Mouse (Mus musculus): ENCODE measurements around the gene Rpa3. TPM values are rescaled to one million over a fixed set of nuclear protein-coding genes. Genes with fewer than 3 reads are reported as not detected.

Gene Rpa3
- polyA plus RNA-seq (2014; fragmentation: Nextera tagmentation; extraction: Ambion mirVana): 174 and 194 TPM in 2 replicates

DNA sequence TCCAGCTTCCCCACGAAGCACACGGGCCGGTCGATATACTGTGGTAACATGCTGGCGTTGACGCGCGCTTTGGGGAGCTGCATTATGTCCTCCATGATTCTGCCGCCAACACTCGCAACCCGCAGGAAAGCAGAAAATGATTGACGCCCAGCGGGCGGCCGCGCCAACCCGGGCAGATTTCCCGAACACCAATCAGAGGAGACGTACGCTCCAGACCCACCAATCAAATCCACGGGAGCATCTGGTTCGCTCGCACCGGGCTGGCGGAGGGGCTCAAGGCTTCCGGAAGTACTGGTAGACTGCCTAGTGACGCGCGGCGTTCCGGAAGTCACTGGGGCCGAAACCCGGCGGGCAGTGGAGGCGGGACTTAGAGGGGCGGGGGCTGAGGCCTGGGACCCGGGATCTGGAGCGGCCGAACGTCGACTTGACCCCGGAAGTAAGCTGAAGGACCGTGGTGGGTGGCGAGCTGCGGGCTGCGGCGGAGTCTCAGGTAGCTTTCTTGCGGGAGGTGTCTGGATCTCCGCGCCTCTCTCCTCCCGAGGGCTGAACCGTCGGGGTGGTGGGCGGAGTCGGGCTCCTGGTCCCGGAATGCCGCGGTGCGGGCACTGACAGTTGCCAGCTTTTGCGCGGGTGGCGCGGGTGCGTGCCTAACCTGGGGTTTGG lies at the start of gene Rpa3, which contains the start of the genes Umad1 and Gm45062:
Rpa3 (minus strand) TSS at position 170 of the 663 bp plus-strand sequence.
Umad1 (plus strand) TSS at position 285 of the 663 bp plus-strand sequence.
Gm45062 (plus strand) TSS at position 447 of the 663 bp plus-strand sequence.
- H3K9ac ChIP-seq (ENCODE audit: low read length): peak within 1 kb of the TSS; percentile 77
- peak; percentile 98 for DNase-seq (ENCODE audit: low spot score)
- H3K4me1 ChIP-seq (replicated peaks; ENCODE audit: control insufficient read depth, insufficient read depth, low read length): no peaks in the 10 kb centered on the region; the same call in 1 of the 2 replicates
- H3K4me2 ChIP-seq (ENCODE audit: low read depth, low read length, severe bottlenecking): peak within 1 kb of the TSS; percentile 92
- peak within 1 kb of the TSS; percentile 65 for H3K4me3 ChIP-seq (ENCODE audit: low read depth, low read length)
- no peaks in the 10 kb centered on the region for H3K27me3 ChIP-seq (ENCODE audit: control insufficient read depth, insufficient read depth, low read length)
- no peaks in the 10 kb centered on the region for H3K9me3 ChIP-seq (ENCODE audit: control insufficient read depth, low read length)
- 0 out of 2 replicates have a peak within 1 kb of the TSS, but pooled peaks have one; percentile 41 for H3K27ac ChIP-seq (ENCODE audit: low read depth, low read length)
- under 1% methylated on average over 64 of the region's 64 CpGs for WGBS
- peak; percentile 100 for ATAC-seq (replicated peaks; ENCODE audit: low FRiP score)
- no peaks in the 10 kb centered on the region for H3K36me3 ChIP-seq (ENCODE audit: control insufficient read depth, insufficient read depth, low read length)

DNA sequence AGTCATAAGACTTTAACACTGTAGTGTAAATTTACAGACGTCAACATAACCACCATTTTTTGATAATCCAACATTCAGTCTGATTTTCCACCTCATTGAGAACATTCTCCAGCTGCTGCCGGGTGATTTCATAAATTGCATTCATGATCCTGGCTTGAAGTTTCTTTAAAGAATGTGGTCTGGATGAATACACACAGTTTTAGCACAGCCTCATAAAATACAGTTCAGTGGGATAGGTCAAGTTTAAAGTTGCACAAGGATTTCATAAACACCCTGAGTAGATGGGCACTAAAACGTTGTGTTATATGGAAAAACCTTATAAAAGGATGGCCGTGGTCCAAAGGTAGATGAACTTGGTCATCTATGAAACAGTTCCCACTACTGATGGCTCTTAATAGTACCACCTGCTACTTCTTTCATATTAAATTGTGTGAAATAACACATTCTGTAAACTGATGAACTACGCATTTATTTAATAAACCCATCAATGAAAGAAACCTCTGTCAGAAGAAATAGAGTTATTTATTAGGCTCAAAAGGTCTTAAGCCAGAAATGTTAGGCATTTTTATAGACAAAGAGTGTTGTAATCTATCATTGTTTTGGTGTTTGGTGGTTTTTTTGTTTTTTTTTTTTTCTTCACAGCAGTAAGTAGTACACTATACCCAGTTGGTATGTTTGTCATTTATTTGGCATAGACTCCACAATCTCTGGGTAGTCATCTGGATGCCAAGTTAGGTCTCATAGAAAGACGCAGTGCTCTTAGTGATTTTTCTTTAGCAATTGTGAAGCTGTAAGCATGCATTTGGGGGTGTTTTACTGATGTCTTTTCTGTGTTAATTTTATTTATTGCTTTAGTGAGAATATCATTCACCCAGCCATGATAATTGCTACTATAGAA lies 49.2 kb upstream of the Rpa3 start:
- Histone ChIP-seq H3K27me3 (ENCODE audit: control insufficient read depth, insufficient read depth, low read length) (no peaks in the 10 kb centered on the region), H3K36me3 (ENCODE audit: control insufficient read depth, insufficient read depth, low read length) (no peaks in the 10 kb centered on the region), H3K9me3 (ENCODE audit: control insufficient read depth, low read length) (no peaks in the 10 kb centered on the region), H3K4me1 (replicated peaks; ENCODE audit: control insufficient read depth, insufficient read depth, low read length) (no peaks in the 10 kb centered on the region), H3K4me2 (ENCODE audit: low read depth, low read length, severe bottlenecking) (no peak overlapping the region), H3K27ac (ENCODE audit: low read depth, low read length) (no peak overlapping the region), H3K9ac (ENCODE audit: low read length) (no peak overlapping the region), H3K4me3 (ENCODE audit: low read depth, low read length) (no peak overlapping the region)
- no peak for ATAC-seq (replicated peaks; ENCODE audit: low FRiP score)
- 77% methylated on average over 6 of the region's 6 CpGs for WGBS
- DNase-seq (ENCODE audit: low spot score): no peak

GRCm38 (mm10) chr6:8299066-8299863 lies 40.3 kb upstream of the Rpa3 start:
- no peak overlapping the region for H3K9ac ChIP-seq (ENCODE audit: low read length)
- 75% methylated on average over 6 of the region's 6 CpGs for whole genome bisulfite sequencing
- no peaks in the 10 kb centered on the region for H3K9me3 ChIP-seq (ENCODE audit: control insufficient read depth, low read length)
- no peaks in the 10 kb centered on the region; the same call in 1 of the 2 replicates for H3K4me1 ChIP-seq (replicated peaks; ENCODE audit: control insufficient read depth, insufficient read depth, low read length)
- DNase-seq (ENCODE audit: low spot score) (no peak), ATAC-seq (replicated peaks; ENCODE audit: low FRiP score) (no peak)
- H3K36me3 ChIP-seq (ENCODE audit: control insufficient read depth, insufficient read depth, low read length): no peaks in the 10 kb centered on the region
- H3K4me2 ChIP-seq (ENCODE audit: low read depth, low read length, severe bottlenecking): no peak overlapping the region
- no peak overlapping the region for H3K27ac ChIP-seq (ENCODE audit: low read depth, low read length)
- H3K27me3 ChIP-seq (ENCODE audit: control insufficient read depth, insufficient read depth, low read length): no peaks in the 10 kb centered on the region
- no peak overlapping the region for H3K4me3 ChIP-seq (ENCODE audit: low read depth, low read length)

DNA sequence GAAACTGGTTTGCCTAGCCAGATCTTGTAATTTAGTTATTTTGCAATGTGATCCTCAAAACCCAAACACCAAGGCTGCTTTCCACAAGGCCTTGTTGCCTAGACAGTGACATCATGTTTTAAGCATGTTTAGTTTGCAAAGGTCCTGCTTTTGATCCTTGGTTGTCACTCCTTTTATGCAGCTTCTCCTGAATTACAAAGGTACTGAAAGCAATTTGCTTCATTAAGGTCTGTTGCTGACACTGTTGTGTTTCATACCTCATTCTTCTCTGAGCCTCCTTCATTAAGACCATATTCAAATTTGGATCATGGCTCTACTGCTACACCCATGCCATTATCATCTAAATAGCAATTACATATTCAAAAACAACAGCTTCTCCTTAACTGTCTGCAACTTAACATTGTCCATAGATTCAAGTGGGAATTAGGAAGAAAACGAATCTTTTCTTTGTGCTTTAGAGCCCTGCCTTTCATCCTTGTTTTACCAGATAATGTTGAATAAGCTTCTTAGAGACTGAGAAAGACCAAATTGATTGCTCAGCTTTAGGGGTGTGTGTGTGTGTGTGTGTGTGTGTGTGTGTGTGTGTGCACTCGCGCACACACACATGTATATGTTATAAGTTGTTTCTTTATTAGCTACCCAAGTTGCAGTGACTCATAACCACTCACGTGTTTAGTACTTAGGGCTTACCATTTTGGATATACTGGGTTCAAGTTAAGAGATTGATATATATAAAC lies 35.2 kb upstream of the Rpa3 start:
- DNase-seq (ENCODE audit: low spot score): no peak
- Histone ChIP-seq H3K4me2 (ENCODE audit: low read depth, low read length, severe bottlenecking) (no peak overlapping the region), H3K36me3 (ENCODE audit: control insufficient read depth, insufficient read depth, low read length) (no peaks in the 10 kb centered on the region), H3K9ac (ENCODE audit: low read length) (no peak overlapping the region), H3K27me3 (ENCODE audit: control insufficient read depth, insufficient read depth, low read length) (no peaks in the 10 kb centered on the region), H3K27ac (ENCODE audit: low read depth, low read length) (no peak overlapping the region), H3K4me1 (replicated peaks; ENCODE audit: control insufficient read depth, insufficient read depth, low read length) (no peaks in the 10 kb centered on the region; the same call in 1 of the 2 replicates), H3K4me3 (ENCODE audit: low read depth, low read length) (no peak overlapping the region), H3K9me3 (ENCODE audit: control insufficient read depth, low read length) (no peaks in the 10 kb centered on the region)
- WGBS: 48% methylated on average over 4 of the region's 4 CpGs
- peak; percentile 92 for ATAC-seq (replicated peaks; ENCODE audit: low FRiP score)

- Histone ChIP-seq H3K27ac (ENCODE audit: low read depth, low read length) (no peak overlapping the region), H3K9ac (ENCODE audit: low read length) (no peak overlapping the region), H3K4me2 (ENCODE audit: low read depth, low read length, severe bottlenecking) (no peak overlapping the region), H3K4me3 (ENCODE audit: low read depth, low read length) (no peak overlapping the region), H3K27me3 (ENCODE audit: control insufficient read depth, insufficient read depth, low read length) (no peaks in the 10 kb centered on the region), H3K4me1 (replicated peaks; ENCODE audit: control insufficient read depth, insufficient read depth, low read length) (no peaks in the 10 kb centered on the region), H3K36me3 (ENCODE audit: control insufficient read depth, insufficient read depth, low read length) (no peaks in the 10 kb centered on the region), H3K9me3 (ENCODE audit: control insufficient read depth, low read length) (no peaks in the 10 kb centered on the region)
- 90% methylated on average over 4 of the region's 4 CpGs for WGBS
- ATAC-seq (replicated peaks; ENCODE audit: low FRiP score): no peak
- DNase-seq (ENCODE audit: low spot score): no peak
These were observed 30.0 kb upstream of the Rpa3 start for GRCm38 (mm10) chr6:8288755-8289580.

DNA sequence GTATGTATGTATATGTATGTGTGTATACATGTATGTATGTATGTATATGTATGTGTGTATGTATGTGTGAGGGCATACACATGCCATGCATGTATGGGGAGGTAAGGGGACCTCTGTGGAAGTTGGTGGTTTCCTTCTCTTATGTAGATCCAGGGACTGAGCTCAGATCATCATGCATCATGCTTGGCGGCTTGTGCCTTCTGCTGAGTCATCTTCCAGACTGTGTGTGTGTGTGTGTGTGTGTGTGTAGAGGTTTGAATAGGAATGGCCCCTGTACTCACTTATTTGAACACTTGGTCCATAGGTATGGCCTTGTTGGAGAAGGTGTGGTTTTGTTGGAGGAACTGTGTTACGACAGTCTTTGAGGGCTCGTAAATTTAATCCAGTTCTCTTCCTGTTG lies 27.2 kb upstream of the Rpa3 start:
- ATAC-seq (replicated peaks; ENCODE audit: low FRiP score): no peak
- 94% methylated on average over 3 of the region's 3 CpGs for whole genome bisulfite sequencing
- DNase-seq (ENCODE audit: low spot score): no peak
- no peak overlapping the region for H3K9ac ChIP-seq (ENCODE audit: low read length)
- H3K4me3 ChIP-seq (ENCODE audit: low read depth, low read length): no peak overlapping the region
- H3K27ac ChIP-seq (ENCODE audit: low read depth, low read length): no peak overlapping the region
- H3K36me3 ChIP-seq (ENCODE audit: control insufficient read depth, insufficient read depth, low read length): no peaks in the 10 kb centered on the region
- H3K4me1 ChIP-seq (replicated peaks; ENCODE audit: control insufficient read depth, insufficient read depth, low read length): no peaks in the 10 kb centered on the region
- no peak overlapping the region for H3K4me2 ChIP-seq (ENCODE audit: low read depth, low read length, severe bottlenecking)
- H3K9me3 ChIP-seq (ENCODE audit: control insufficient read depth, low read length): no peaks in the 10 kb centered on the region
- H3K27me3 ChIP-seq (ENCODE audit: control insufficient read depth, insufficient read depth, low read length): no peaks in the 10 kb centered on the region

DNA sequence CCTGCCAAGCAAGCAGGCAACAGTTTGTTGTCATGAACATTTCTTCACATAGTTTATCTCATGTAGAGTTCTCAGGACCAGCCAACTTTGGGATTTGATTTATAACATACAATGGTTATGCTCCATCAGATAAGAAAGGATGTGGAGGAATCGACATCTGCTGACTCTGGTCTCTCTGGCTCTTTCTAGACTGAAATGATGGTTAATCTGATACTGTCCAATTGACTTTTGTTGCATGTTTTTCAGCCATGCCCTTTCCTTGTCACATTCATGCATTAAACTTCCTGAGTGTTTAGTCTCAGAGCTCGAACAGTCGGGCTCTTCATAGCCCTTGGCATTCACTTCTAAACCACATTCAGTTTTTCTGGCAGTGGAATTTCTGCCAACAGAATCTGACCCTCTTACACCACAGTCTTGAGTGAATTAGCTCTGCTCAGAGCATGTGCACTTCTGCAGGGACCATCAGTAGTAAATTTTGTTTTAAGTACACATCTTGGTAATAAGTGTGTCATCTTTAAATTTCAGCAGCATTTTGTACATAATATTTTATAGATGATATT lies 26.5 kb upstream of the Rpa3 start:
- Histone ChIP-seq H3K4me1 (replicated peaks; ENCODE audit: control insufficient read depth, insufficient read depth, low read length) (no peaks in the 10 kb centered on the region), H3K9me3 (ENCODE audit: control insufficient read depth, low read length) (no peaks in the 10 kb centered on the region), H3K36me3 (ENCODE audit: control insufficient read depth, insufficient read depth, low read length) (no peaks in the 10 kb centered on the region), H3K27me3 (ENCODE audit: control insufficient read depth, insufficient read depth, low read length) (no peaks in the 10 kb centered on the region), H3K4me3 (ENCODE audit: low read depth, low read length) (no peak overlapping the region), H3K9ac (ENCODE audit: low read length) (no peak overlapping the region), H3K4me2 (ENCODE audit: low read depth, low read length, severe bottlenecking) (no peak overlapping the region), H3K27ac (ENCODE audit: low read depth, low read length) (no peak overlapping the region)
- DNase-seq (ENCODE audit: low spot score) (no peak), ATAC-seq (replicated peaks; ENCODE audit: low FRiP score) (no peak)
- WGBS: 84% methylated on average over 3 of the region's 3 CpGs
